Mouse (Mus musculus) embryonic facial prominence, embryonic 10.5 days (tissue): ENCODE measurements around the gene Evx2. TPM values are rescaled to one million over a fixed set of nuclear protein-coding genes. Genes with fewer than 3 reads are reported as not detected.

Source experiments
- microRNA-seq: library from miRNA; unstranded; fragments of <30 nt; microRNA quantifications from one replicate; pipeline ENCODE4, GENCODE M21; 2017
- polyA plus RNA-seq: library from polyadenylated mRNA; unstranded; fragments of >200 nt; fragmentation: Nextera tagmentation; extraction: Ambion mirVana; gene quantifications from 2 replicates; pipeline ENCODE4 v1.2.1, GENCODE M21; 2016

The Evx2 gene
- polyA plus RNA-seq, 1 experiment from 2014 or later = 0.05 TPM

Small RNA genes within 50 kb of the gene (microRNA-seq; reads per million reads assigned to microRNA genes)
- not detected for gene Gm44463

Other genes starting within 250 kb of the Evx2 start
- 35.2 and 35.3 TPM in 2 replicates for gene Lnpk, start 80.1 kb downstream of the Evx2 start, polyA plus RNA-seq
- not detected in 2 replicates for gene Hoxd13, start 8.8 kb upstream of the Evx2 start, polyA plus RNA-seq
- gene Hoxd12, start 15.5 kb upstream of the Evx2 start, polyA plus RNA-seq = not detected in 2 replicates
- gene Hoxd11, start 20.0 kb upstream of the Evx2 start, polyA plus RNA-seq = not detected in 2 replicates
- not detected in 2 replicates for gene Hoxd10, start 32.4 kb upstream of the Evx2 start, polyA plus RNA-seq
- gene Hoxd9, start 38.2 kb upstream of the Evx2 start, polyA plus RNA-seq = not detected in 2 replicates
- gene Hoxd8, start 45.1 kb upstream of the Evx2 start, polyA plus RNA-seq = not detected in 2 replicates
- 1.7 and 6.9 TPM in 2 replicates for gene Hoxd3, start 52.4 kb upstream of the Evx2 start, polyA plus RNA-seq
- gene Hoxd4, start 52.4 kb upstream of the Evx2 start, polyA plus RNA-seq = not detected in 2 replicates
- gene Gm28230, start 67.2 kb upstream of the Evx2 start, polyA plus RNA-seq = not detected in 2 replicates
- gene Hoxd1, start 103.4 kb upstream of the Evx2 start, polyA plus RNA-seq = 0.20 and 0.39 TPM in 2 replicates
- 112 and 113 TPM in 2 replicates for gene Mtx2, start 166.2 kb upstream of the Evx2 start, polyA plus RNA-seq